Mouse (Mus musculus) left cerebral cortex, adult 11 months (tissue): ENCODE results near the gene Rcc1l.
A peak's percentile ranks its signal among the peaks of the same experiment; 100 is the strongest.

Source experiments
- DNase-seq: peaks from one replicate; pipeline ENCODE4 v3.0.0; 2022; ENCODE audit warnings: low spot score

The Rcc1l gene

DNA sequence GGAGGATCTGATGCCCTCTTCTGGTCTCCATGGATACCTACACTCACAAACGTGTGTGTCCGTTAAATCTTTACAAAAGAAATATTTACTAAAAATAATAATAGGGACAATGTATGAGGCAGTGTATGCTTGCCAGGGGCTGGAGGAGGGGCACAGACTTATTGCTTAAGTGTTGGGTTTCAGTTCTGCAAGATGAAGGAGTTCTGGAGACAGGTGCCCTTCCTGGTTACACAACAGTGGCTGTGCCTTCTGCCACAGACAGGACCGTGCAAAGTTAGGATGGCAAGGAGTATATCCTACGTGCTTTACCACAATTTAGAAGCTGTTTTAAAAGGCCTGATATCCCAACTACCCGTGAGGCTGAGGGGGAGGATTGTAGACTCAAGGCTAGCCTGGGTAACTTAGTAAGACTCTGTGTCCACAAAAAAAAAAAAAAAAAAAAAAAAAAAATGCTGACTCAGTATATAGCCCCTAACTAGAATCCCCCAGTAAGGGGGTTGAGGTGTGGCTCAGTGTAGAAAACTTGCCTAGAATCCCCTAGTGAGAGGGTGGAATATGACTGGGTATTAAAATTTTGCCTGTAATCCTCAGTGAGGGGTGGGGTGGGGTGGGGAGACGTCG lies 60.8 kb downstream of the Rcc1l start:
- no peak for DNase-seq

DNA sequence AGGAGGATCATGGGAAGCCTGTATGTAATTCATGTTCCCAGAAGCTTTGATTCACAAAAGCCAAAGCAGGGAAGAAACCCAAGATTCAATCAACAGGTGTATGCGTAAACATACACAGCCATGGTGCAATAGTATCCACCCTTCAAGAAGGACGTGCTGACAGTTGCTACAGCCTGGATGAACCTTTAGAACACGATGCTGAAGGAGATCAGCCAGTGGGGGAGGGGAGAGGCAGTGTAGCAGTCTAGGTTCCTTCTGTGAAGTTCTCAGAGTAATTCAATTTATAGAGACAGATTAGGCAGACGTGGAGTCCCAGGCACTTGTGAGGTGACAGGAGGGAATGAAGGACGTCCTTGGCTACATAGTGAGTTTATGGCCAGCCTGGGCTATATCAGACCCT lies 61.6 kb downstream of the Rcc1l start:
- DNase-seq = no peak

DNA sequence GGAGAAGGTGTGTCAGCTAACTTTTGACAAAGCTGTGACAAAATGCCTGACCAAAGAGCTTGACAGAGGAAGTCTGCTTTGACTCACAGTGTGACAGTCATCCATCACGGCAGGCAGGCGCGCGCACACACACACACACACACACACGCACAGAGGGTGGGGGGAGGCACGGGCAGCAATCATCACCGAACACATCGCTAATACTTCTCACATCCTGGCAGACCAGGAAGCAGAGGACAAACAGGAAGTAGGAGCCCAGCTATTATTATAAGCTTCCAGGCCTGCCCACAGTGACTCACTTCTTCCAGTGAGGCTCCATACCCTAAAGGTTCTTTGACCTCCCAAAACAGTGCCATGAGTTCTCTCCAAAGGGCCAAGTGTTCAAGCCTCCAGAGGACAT lies 70.7 kb downstream of the Rcc1l start:
- DNase-seq = no peak

DNA sequence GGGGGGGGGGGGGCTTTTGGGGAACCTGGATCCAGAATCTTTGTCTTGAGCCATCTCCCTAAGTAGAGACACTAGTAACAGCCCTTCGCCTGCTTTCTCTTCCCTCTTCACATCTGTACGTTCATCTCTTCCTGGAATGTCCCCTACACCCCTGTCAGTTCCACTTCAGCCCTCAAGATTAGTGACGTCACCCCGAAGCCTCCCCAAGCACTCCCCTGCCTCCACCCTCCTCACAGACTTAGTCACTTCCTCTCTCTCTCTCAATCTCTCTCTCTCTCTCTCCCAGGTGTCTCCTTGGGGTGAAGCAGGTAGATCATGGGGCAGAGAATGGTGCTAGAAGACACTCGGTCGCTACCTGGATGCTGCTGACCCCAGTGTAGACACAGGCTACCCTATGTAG lies 73.9 kb downstream of the Rcc1l start:
- no peak for DNase-seq

DNA sequence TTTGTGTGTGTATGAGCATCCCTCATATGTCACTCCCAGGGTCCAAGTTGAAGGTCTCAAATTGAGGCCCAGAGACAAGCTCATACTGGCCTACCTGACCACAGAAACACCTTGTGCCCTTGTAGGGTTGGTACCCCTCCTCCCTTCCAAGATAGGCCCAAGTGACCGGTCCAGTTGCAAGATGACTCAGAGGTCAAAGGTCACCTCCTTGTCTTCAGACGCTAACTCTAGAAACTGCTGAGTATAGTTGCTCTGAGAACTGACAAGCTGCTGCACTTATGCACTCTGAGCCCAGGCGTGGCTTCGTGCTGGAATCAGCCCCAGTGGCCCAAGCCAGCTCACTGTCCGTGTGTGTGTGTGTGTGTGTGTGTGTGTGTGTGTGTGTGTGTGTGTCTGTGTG lies 74.7 kb downstream of the Rcc1l start:
- no peak for DNase-seq

DNA sequence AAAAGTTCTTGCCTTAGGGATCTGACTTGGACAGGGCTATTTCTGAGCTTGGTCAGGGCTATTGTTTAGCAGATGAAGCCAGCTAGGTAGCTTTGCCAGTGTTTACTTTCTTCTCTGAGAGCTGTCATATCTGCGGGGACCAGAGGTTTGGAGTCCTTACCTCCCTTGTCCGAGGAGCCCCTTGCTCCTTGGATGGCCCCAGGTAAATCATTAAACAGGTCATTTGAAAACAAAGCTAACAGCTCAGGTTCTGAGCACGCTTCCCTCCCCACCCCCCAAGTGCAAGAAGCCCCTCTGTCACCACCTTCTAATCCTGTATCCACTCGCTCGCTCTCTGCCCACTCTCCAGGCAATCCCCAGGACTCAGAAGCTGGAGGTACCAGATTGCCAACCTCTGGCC lies 75.3 kb downstream of the Rcc1l start:
- no peak for DNase-seq

DNA sequence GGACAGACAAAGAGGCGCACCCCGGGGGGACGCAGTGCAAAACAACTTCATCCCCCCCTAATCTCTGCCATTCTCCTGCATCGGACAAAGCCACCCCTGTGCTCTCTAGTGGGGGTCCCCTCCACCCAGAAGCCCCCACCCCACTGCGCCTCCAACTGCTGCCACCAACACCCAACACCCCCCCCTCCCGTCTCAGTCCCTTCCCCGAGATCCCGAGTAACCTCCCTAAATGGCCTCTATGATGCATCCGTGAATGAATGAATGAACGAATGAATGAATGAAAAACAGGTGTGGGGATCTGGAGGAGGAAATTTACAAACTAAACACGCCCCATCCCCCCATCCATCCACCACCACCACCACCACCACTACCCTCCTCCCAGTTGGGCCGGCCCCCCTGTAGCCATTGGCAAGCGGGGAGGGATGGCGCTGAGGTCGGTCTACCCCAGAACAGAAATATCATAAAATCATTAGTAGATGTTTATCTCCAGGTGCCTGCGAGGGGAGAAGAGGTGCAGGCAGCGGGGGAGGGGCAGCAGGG lies 76.3 kb downstream of the Rcc1l start:
- DNase-seq = no peak

DNA sequence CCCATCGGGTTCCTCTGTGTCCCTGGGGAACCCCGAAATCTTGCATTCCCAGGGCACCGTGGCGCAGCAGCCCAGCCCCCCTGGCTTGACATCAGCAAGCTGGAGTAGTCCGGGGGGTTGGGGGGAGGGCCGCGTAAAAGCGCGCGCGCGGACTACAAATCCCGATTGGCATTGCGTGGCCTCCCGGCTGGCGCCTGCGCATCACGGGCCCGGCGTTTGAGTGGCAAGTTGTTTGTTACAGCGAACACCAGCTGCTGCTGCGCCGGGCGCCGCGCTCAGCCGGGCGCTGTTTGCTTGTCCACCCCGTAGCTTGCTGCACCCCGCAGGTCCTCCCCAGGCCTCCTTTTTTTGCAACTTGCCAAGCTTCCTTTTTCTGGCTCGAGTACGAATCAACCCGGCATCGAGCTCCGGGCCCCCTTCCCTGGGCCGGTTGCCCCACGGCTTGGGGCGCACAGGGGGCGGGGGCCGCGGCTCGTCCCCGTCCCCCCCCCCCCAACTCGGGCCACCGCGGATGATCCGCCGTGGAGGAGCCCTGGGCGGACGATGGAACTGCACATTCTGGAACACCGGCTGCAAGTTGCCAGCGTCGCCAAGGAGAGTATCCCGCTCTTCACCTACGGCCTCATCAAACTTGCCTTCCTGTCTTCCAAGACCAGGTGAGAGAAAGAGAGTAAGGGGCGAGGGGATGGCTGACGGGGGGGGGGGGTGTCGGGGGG lies 76.9 kb downstream of the Rcc1l start, which contains the start of gene Castor2:
Castor2 (plus strand) TSS at position 216 of the 716 bp plus-strand sequence.
- peak; percentile 89 for DNase-seq

DNA sequence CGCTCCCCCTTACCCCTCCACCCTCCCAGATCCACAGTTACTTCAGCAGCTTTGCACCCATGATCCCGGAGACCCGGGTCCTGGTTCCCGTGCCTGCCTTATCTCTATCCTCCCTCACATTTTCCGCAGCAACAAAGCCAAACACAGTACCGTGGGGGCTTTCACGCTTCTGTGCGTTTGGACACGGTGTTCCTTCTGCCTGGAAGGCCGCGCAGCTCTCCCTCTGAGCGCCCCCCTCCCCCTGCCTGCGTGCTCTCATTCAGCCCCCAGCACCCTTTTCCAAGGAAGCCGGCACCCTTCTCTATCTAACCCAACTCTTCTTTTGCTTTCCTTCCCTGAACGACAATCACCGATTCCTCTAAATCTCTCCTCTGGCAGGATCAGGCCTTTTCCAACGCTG lies 77.6 kb downstream of the Rcc1l start:
- no peak for DNase-seq

DNA sequence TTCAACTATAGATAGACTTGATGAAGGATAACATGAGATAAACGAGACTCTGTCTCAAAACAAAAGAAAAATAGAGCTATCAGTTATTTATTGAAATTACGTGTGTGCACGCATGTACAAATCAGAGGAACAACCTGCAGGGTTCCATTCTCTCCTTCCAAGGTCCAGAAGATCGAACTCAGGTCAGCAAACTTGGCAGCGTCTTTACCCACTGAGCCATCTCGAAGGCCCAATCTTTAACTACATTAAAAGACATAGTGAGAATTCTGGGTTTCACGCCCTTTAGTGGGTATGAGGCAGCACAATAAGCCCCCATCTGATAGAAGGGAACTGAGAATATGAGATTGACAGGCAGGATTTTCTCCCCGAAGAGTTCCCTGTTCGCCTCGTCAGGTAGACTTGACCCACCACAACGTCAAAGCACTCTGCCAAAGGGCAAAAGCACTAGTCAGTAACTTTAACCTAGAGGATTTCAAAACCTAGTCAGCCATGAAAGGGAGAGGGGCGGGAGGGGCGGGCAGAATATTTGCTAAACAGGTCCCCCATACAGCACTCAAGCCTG lies 78.2 kb downstream of the Rcc1l start:
- no peak for DNase-seq
